Mouse (Mus musculus) cortical plate, adult 2 months (tissue): Measurements from ENCODE around the gene Wnt4.

Experiments used
- CTCF ChIP-seq: fragments of 200-500 bp; IDR thresholded peaks from 2 replicates; pipeline ENCODE4 v1.5.1; 2011; ENCODE audit warnings: mild to moderate bottlenecking, control low read depth, low read length; ENCODE audit not compliant: insufficient read depth; ENCODE audit errors: extremely low read depth
- POLR2A ChIP-seq: fragments of 200-500 bp; IDR thresholded peaks from 2 replicates; pipeline ENCODE4 v1.6.1; 2011; ENCODE audit warnings: mild to moderate bottlenecking, low read length, control low read depth; ENCODE audit not compliant: insufficient read depth; ENCODE audit errors: extremely low read depth

GRCm38 (mm10) chr4:137287206-137287605 is 9.9 kb downstream of the Wnt4 start:
- TF ChIP-seq CTCF, result no peak
- no peak for TF ChIP-seq POLR2A
